ENCODE assay signal across 30 mouse cellular contexts in the genomic region with DNA sequence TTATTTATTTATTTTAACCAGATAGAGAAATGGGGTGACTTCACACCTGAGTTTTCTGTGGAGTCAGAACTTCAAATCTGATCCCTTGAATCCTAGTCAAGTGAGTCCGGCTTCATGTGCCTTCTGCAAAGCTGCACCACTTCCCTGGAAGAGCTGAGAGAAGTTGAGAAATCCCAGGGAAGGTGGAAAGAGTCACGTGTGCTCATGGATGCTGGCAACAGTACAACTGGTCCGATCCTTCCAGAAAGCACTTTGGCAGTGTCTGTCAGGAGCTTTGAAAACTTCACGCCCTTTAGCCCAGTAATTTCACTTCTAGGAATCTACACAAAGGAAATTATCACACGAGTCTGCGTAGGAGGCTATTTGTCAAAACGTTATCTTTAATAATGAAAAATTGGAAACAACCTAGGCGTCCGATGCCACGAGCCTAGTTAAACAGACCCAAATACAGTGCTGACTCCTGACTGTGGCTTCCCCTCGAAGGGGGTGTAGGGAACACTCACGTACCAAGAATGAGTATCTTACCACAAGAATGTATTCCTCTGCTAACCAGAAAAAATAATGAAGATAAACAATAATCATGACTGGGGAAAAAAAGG. TPM values are rescaled to one million over a fixed set of nuclear protein-coding genes. Genes with fewer than 3 reads are reported as not detected.
A peak's percentile ranks its signal among the peaks of the same experiment; 100 is the strongest.
DNase-seq lines count a peak whose midpoint lies in the region; ATAC-seq and TF ChIP-seq lines count a peak whose summit lies in the region.
"Had no signal": no experiment of that assay in that cellular context is flagged by ENCODE, and none has a peak within 500 bp of the region (broad histone marks: within the 10 kb centered on the region; RNA-seq: fewer than 3 reads in every experiment).

No protein-coding gene starts in this region.

- WGBS in heart, postnatal 0 days: 55% methylated on average over 12 of the region's 12 CpGs
- WGBS in stomach, postnatal 0 days: 24% methylated on average over 12 of the region's 12 CpGs
- 62% methylated on average over 12 of the region's 12 CpGs for WGBS in kidney, adult 2 months

- no peak for TF ChIP-seq POLR2A in kidney, adult 2 months (IDR thresholded peaks at IDR 0.05; ENCODE audit: low read depth, low read length)

- no peak for ATAC-seq in heart, postnatal 0 days (ENCODE audit: insufficient read depth, low read depth)
- ATAC-seq in Patski: peak; percentile 98
- ATAC-seq in stomach, postnatal 0 days (ENCODE audit: low FRiP score, low TSS enrichment): 0 out of 2 replicates have a peak, but pooled peaks have one; percentile 40
- ATAC-seq: CD4-positive, CD25-positive, alpha-beta regulatory T cell, adult 4 months; hindbrain, postnatal 0 days; intestine, postnatal 0 days; liver, embryonic 12.5 days had no signal

- POLR2A ChIA-PET in Patski (lab: Charles Lee): interaction anchor here (0.7 kb wide), 2 partner anchors 34 to 58 kb away, joined by 3 read pairs; no protein-coding TSS in a partner anchor

- in situ Hi-C loops in Patski (cut with MboI; ENCODE audit: low pct_unique_long_range_greater_than_20kb): no loop called here

- no peaks in the 10 kb centered on the region for H3K27me3 ChIP-seq in heart, postnatal 0 days (ENCODE audit: control insufficient read depth, insufficient read depth, low read length)
- H3K27me3 ChIP-seq in Patski: no peaks in the 10 kb centered on the region
- no peaks in the 10 kb centered on the region for H3K27me3 ChIP-seq in stomach, postnatal 0 days (ENCODE audit: control insufficient read depth, insufficient read depth, low read length)
- no peaks in the 10 kb centered on the region for H3K27me3 ChIP-seq in kidney, adult 2 months (replicated peaks; ENCODE audit: control insufficient read depth, insufficient read depth, low read length)
- H3K27me3 ChIP-seq: embryonic facial prominence, embryonic 15.5 days; forebrain, embryonic 12.5 days; limb, embryonic 12.5 days; liver, embryonic 12.5 days had no signal

- no peaks in the 10 kb centered on the region for H3K36me3 ChIP-seq in heart, postnatal 0 days (replicated peaks; ENCODE audit: control insufficient read depth, insufficient read depth, low read length)
- no peaks in the 10 kb centered on the region for H3K36me3 ChIP-seq in stomach, postnatal 0 days (ENCODE audit: control insufficient read depth, insufficient read depth, low read length)
- H3K36me3 ChIP-seq in kidney, adult 2 months (ENCODE audit: control insufficient read depth, insufficient read depth, low read length): no peaks in the 10 kb centered on the region
- H3K36me3 ChIP-seq: embryonic facial prominence, embryonic 15.5 days; forebrain, embryonic 12.5 days; hindbrain, embryonic 10.5 days; limb, embryonic 12.5 days; liver, embryonic 12.5 days had no signal

- no peak overlapping the region for H3K27ac ChIP-seq in heart, postnatal 0 days (ENCODE audit: low read depth)
- no peak overlapping the region for H3K27ac ChIP-seq in stomach, postnatal 0 days (replicated peaks)
- no peak overlapping the region for H3K27ac ChIP-seq in kidney, adult 2 months (ENCODE audit: insufficient read depth, low read depth, low read length)
- H3K27ac ChIP-seq: embryonic facial prominence, embryonic 15.5 days; forebrain, embryonic 12.5 days; hindbrain, embryonic 10.5 days; hindbrain, postnatal 0 days; limb, embryonic 12.5 days; liver, embryonic 12.5 days had no signal

- intact Hi-C loops in heart, postnatal 36 days (cut with DNase I): no loop called here

- DNase-seq in heart, postnatal 0 days (ENCODE audit: low spot score): peak; percentile 24
- DNase-seq in heart, postnatal 36 days: no peak
- DNase-seq in ovary, adult 18-20 months (ENCODE audit: low spot score): peak; percentile 20
- no peak for DNase-seq in ovary, postnatal 10 days (ENCODE audit: low spot score)
- DNase-seq in Patski (ENCODE audit: low read depth, low spot score): peak; percentile 82
- no peak for DNase-seq in stomach, postnatal 0 days (ENCODE audit: low spot score)
- DNase-seq in kidney, adult 2 months: no peak
- DNase-seq: adrenal gland, adult 8-10 months; cerebellum, adult 11-12 months; cerebellum, postnatal 14 days; kidney, postnatal 10 days; midbrain, embryonic 14.5 days; retina, postnatal 1 day had no signal

- no peak overlapping the region for H3K4me3 ChIP-seq in heart, postnatal 0 days (ENCODE audit: low read depth, low read length)
- no peak overlapping the region for H3K4me3 ChIP-seq in stomach, postnatal 0 days (ENCODE audit: low read depth, low read length)
- H3K4me3 ChIP-seq in kidney, adult 2 months (ENCODE audit: insufficient read depth, low read depth, low read length): no peak overlapping the region
- H3K4me3 ChIP-seq: embryonic facial prominence, embryonic 15.5 days; forebrain, embryonic 12.5 days; hindbrain, embryonic 10.5 days; limb, embryonic 12.5 days; liver, embryonic 12.5 days; megakaryocyte, embryonic 14.5 days had no signal

- no peak for TF ChIP-seq EP300 in heart, postnatal 0 days (IDR thresholded peaks at IDR 0.05; ENCODE audit: low read depth)
- TF ChIP-seq EP300 in stomach, postnatal 0 days (optimal IDR thresholded peaks at IDR 0.05): no peak

- no peak for TF ChIP-seq CTCF in heart, postnatal 0 days (IDR thresholded peaks at IDR 0.05; ENCODE audit: low read depth)
- no peak for TF ChIP-seq CTCF in Patski (IDR thresholded peaks at IDR 0.05)
- no peak for TF ChIP-seq CTCF in stomach, postnatal 0 days (IDR thresholded peaks at IDR 0.05; ENCODE audit: low read depth)
- TF ChIP-seq CTCF in kidney, adult 2 months (conservative IDR thresholded peaks at IDR 0.05; ENCODE audit: insufficient read depth, insufficient read length, low read depth, low read length): no peak

- H3K9ac ChIP-seq in heart, postnatal 0 days (replicated peaks; ENCODE audit: low read depth, low read length): no peak overlapping the region
- no peak overlapping the region for H3K9ac ChIP-seq in stomach, postnatal 0 days (ENCODE audit: low read length)
- H3K9ac ChIP-seq: embryonic facial prominence, embryonic 15.5 days; forebrain, embryonic 12.5 days; limb, embryonic 12.5 days; liver, embryonic 12.5 days had no signal

- CTCF ChIA-PET in Patski (lab: Charles Lee): interaction anchor here (0.7 to 1.3 kb wide), 3 partner anchors 23 to 40 kb away, joined by 3 read pairs; no protein-coding TSS in a partner anchor

- no peaks in the 10 kb centered on the region for H3K4me1 ChIP-seq in heart, postnatal 0 days (ENCODE audit: control insufficient read depth, insufficient read depth)
- H3K4me1 ChIP-seq in stomach, postnatal 0 days (replicated peaks; ENCODE audit: control insufficient read depth, insufficient read depth): no peaks in the 10 kb centered on the region
- no peaks in the 10 kb centered on the region for H3K4me1 ChIP-seq in kidney, adult 2 months (ENCODE audit: control insufficient read depth, insufficient read depth, low read length)
- H3K4me1 ChIP-seq: embryonic facial prominence, embryonic 15.5 days; forebrain, embryonic 12.5 days; hindbrain, embryonic 10.5 days; limb, embryonic 12.5 days; liver, embryonic 12.5 days had no signal

- H3K9me3 ChIP-seq in heart, postnatal 0 days (replicated peaks; ENCODE audit: control insufficient read depth, low read length): no peaks in the 10 kb centered on the region
- H3K9me3 ChIP-seq in stomach, postnatal 0 days (ENCODE audit: control insufficient read depth, low read length): no peaks in the 10 kb centered on the region
- H3K9me3 ChIP-seq: embryonic facial prominence, embryonic 15.5 days; forebrain, embryonic 12.5 days; hindbrain, embryonic 10.5 days; limb, embryonic 12.5 days; liver, embryonic 12.5 days had no signal

- no peak overlapping the region for H3K4me2 ChIP-seq in heart, postnatal 0 days (ENCODE audit: low read depth, low read length)
- H3K4me2 ChIP-seq in stomach, postnatal 0 days (replicated peaks; ENCODE audit: low read depth): peak overlapping the region; percentile 6; the same call in 1 of the 2 replicates
- H3K4me2 ChIP-seq: embryonic facial prominence, embryonic 15.5 days; forebrain, embryonic 12.5 days; heart, embryonic 11.5 days; limb, embryonic 12.5 days; liver, embryonic 12.5 days had no signal

RNA-seq across cellular contexts. Expression of a gene that starts 15.6 kb away (rescaled TPM):
- 1.1 TPM in 1 of 2 replicates, not detected in the other for total RNA-seq in heart, postnatal 0 days (2014; rRNA removed; ENCODE audit: low replicate concordance)
- polyA plus RNA-seq in heart, postnatal 0 days (2015; fragmentation: Nextera tagmentation; extraction: Ambion mirVana): 0.05 TPM in 1 of 2 replicates, not detected in the other
- under 1 TPM in 1 of 2 experiments, not detected in 1; 0.14 TPM for total RNA-seq in heart, postnatal 36 days (2021)
- 0.08 TPM for polyA plus RNA-seq in Patski (2021)
- polyA plus RNA-seq in stomach, postnatal 0 days (2015; fragmentation: Nextera tagmentation; extraction: Ambion mirVana): not detected in 2 replicates
- not detected in 2 replicates for polyA plus RNA-seq in kidney, adult 2 months (2012; rRNA removed)
- total RNA-seq: adrenal gland, adult 8-10 months; ES-E14; gastrocnemius, adult 8-10 months; neutrophil, adult 5-6 weeks had no signal
- polyA plus RNA-seq: CD4-positive, CD25-positive, alpha-beta regulatory T cell, adult 4 months; heart, embryonic 11.5 days; intestine, postnatal 0 days; liver, embryonic 12.5 days; lung, embryonic 16.5 days had no signal

RNA-seq across cellular contexts. Expression of a gene that starts 41.7 kb away (rescaled TPM):
- total RNA-seq in heart, postnatal 0 days (2014; rRNA removed; ENCODE audit: low replicate concordance): not detected in 2 replicates
- polyA plus RNA-seq in heart, postnatal 0 days (2015; fragmentation: Nextera tagmentation; extraction: Ambion mirVana): not detected in 2 replicates
- total RNA-seq in heart, postnatal 36 days (2021): under 1 TPM; 0.22 to 0.81 TPM
- not detected for polyA plus RNA-seq in Patski (2021)
- polyA plus RNA-seq in stomach, postnatal 0 days (2015; fragmentation: Nextera tagmentation; extraction: Ambion mirVana): not detected in 2 replicates
- polyA plus RNA-seq in kidney, adult 2 months (2012; rRNA removed): 0.02 TPM in 1 of 2 replicates, not detected in the other
- total RNA-seq: adrenal gland, adult 8-10 months; ES-E14; hindbrain, postnatal 0 days; layer of hippocampus, adult 18-20 months; layer of hippocampus, postnatal 25 days; left cerebral cortex, postnatal 10 days; neutrophil, adult 5-6 weeks had no signal
- polyA plus RNA-seq: CD4-positive, CD25-positive, alpha-beta regulatory T cell, adult 4 months; forebrain, embryonic 12.5 days; hindbrain, embryonic 10.5 days; hindbrain, postnatal 0 days; intestine, postnatal 0 days; liver, embryonic 12.5 days; midbrain, embryonic 14.5 days had no signal

RNA-seq across cellular contexts. Expression of a gene that starts 52.3 kb away (rescaled TPM):
- total RNA-seq in heart, postnatal 0 days (2014; rRNA removed; ENCODE audit: low replicate concordance): 9.0 and 21.1 TPM in 2 replicates
- 14.4 and 15.6 TPM in 2 replicates for polyA plus RNA-seq in heart, postnatal 0 days (2015; fragmentation: Nextera tagmentation; extraction: Ambion mirVana)
- 10 to 100 TPM; 45.8 to 48.8 TPM for total RNA-seq in heart, postnatal 36 days (2021)
- polyA plus RNA-seq in Patski (2021): 14.4 TPM
- polyA plus RNA-seq in stomach, postnatal 0 days (2015; fragmentation: Nextera tagmentation; extraction: Ambion mirVana): 4.1 and 5.2 TPM in 2 replicates
- polyA plus RNA-seq in kidney, adult 2 months (2012; rRNA removed): 2.4 and 3.0 TPM in 2 replicates

Comparison
In these comparisons a context has a peak if more than half of its experiments do, and no peak if none do; other contexts are left out.
1. DNase-seq: peak in heart, postnatal 0 days (single experiment), ovary, adult 18-20 months (single experiment) and Patski (single experiment); none in heart, postnatal 36 days (0 of 2), ovary, postnatal 10 days (single experiment), stomach, postnatal 0 days (single experiment) and kidney, adult 2 months (single experiment).